Mouse (Mus musculus): ENCODE measurements around the gene Prn. TPM values are rescaled to one million over a fixed set of nuclear protein-coding genes. Genes with fewer than 3 reads are reported as not detected.

The Prn gene
- total and polyA plus RNA-seq, 3 experiments: not detected

DNA sequence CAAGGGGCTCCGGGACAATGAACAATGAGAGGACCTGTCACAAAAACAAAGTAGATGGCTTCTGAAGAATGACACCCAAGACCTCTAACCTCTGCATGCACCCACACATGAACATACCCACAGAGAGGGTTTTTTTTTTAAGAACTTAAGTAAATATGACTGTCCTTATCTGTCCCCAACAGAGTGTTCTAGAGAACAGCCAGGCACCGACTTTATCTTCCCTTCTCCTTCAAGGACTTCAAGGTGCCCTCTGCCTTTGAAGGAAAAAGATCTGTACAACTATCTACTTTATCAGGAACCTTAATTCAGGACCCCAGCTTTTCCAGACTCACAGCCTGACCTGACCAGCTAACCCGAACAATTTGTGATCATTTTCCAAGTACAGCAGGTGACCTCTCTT lies 30.7 kb downstream of the Prn start:
- H3K27ac ChIP-seq (ENCODE audit: control insufficient read depth, low read depth, low read length): no peak overlapping the region
- H3K9me3 ChIP-seq (replicated peaks; ENCODE audit: insufficient read depth, low read length): no peaks in the 10 kb centered on the region
- no peak overlapping the region for H3K9ac ChIP-seq (ENCODE audit: control insufficient read depth, low read depth, low read length, poor library complexity, severe bottlenecking)
- H3K4me1 ChIP-seq (ENCODE audit: control insufficient read depth in 1 of 2, insufficient read depth in 2 of 2, low read length in 2 of 2): peaks cover 0 to 8% of the 10 kb centered on the region in 2 experiments; a peak in 2 of 4 replicates
- peak; percentile 48 for DNase-seq (ENCODE audit: low read depth, low spot score)
- H3K4me3 ChIP-seq (ENCODE audit: control insufficient read depth in 1 of 2, insufficient read depth in 1 of 2, low read depth in 2 of 2, low read length in 2 of 2): no peak overlapping the region
- peaks cover 0 to 5% of the 10 kb centered on the region in 2 experiments; a peak in 1 of 4 replicates for H3K36me3 ChIP-seq (ENCODE audit: control insufficient read depth in 1 of 2, insufficient read depth in 2 of 2, low read length in 2 of 2)
- no peaks in the 10 kb centered on the region for H3K79me2 ChIP-seq (ENCODE audit: control insufficient read depth, insufficient read depth, low read length, poor library complexity)
- no peaks in the 10 kb centered on the region for H3K27me3 ChIP-seq (ENCODE audit: control insufficient read depth in 1 of 2, insufficient read depth in 2 of 2, low read length in 2 of 2)
- TF ChIP-seq ZKSCAN1 (IDR thresholded peaks at IDR 0.05; ENCODE audit: low read depth, low read length) (no peak), KAT2A (conservative IDR thresholded peaks at IDR 0.05; ENCODE audit: low read depth, low read length) (no peak), CHD1 (IDR thresholded peaks at IDR 0.05; ENCODE audit: low read depth, low read length) (no peak), MEF2A (IDR thresholded peaks at IDR 0.05; ENCODE audit: extremely low read depth, insufficient replicate concordance, low read depth, low read length, poor library complexity, severe bottlenecking) (no peak), SMC3 (IDR thresholded peaks at IDR 0.05; ENCODE audit: low read depth, low read length) (0 out of 2 replicates have a peak, but pooled peaks have one; percentile 2), MXI1 (IDR thresholded peaks at IDR 0.05; ENCODE audit: low read depth, low read length) (no peak), CHD2 (IDR thresholded peaks at IDR 0.05; ENCODE audit: low read length) (no peak), ELF1 (IDR thresholded peaks at IDR 0.05; ENCODE audit: low read depth, low read length) (no peak), RCOR1 (IDR thresholded peaks at IDR 0.05; ENCODE audit: low read depth, low read length) (peak; percentile 58; the same call in 1 of the 2 replicates), ZNF384 (IDR thresholded peaks at IDR 0.05; ENCODE audit: low read depth, low read length) (peak; percentile 88), POLR2AphosphoS5 (IDR thresholded peaks at IDR 0.05; ENCODE audit: borderline replicate concordance, low read depth, low read length) (no peak), MAZ (IDR thresholded peaks at IDR 0.05; ENCODE audit: low read depth, low read length) (no peak), CTCF (IDR thresholded peaks at IDR 0.05 in 2 of 3, conservative IDR thresholded peaks at IDR 0.05 in 1 of 3; ENCODE audit: control insufficient read depth in 1 of 3, insufficient read depth in 1 of 3, low read depth in 2 of 3, low read length in 3 of 3, poor library complexity in 1 of 3, severe bottlenecking in 1 of 3) (no peak), USF1 (IDR thresholded peaks at IDR 0.05; ENCODE audit: low read depth, low read length) (no peak), NELFE (IDR thresholded peaks at IDR 0.05; ENCODE audit: low read depth, low read length) (no peak), UBTF (IDR thresholded peaks at IDR 0.05; ENCODE audit: borderline replicate concordance, insufficient read depth, low read depth, low read length) (no peak), NRF1 (IDR thresholded peaks at IDR 0.05; ENCODE audit: insufficient read depth, low read depth, low read length, poor library complexity, severe bottlenecking) (no peak), TCF12 (IDR thresholded peaks at IDR 0.05; ENCODE audit: low read depth, low read length) (peak; percentile 86), MYB (IDR thresholded peaks at IDR 0.05; ENCODE audit: low read depth, low read length) (no peak), POLR2AphosphoS2 (IDR thresholded peaks at IDR 0.05; ENCODE audit: low read length) (no peak), JUND (IDR thresholded peaks at IDR 0.05; ENCODE audit: low read depth, low read length) (no peak), E2F4 (IDR thresholded peaks at IDR 0.05; ENCODE audit: borderline replicate concordance, low read depth, low read length) (no peak), GATA1 (IDR thresholded peaks at IDR 0.05; ENCODE audit: low read depth, low read length) (peak; percentile 78), ZMIZ1 (IDR thresholded peaks at IDR 0.05; ENCODE audit: low read depth, low read length) (no peak), TAL1 (IDR thresholded peaks at IDR 0.05; ENCODE audit: low read length) (peak; percentile 85), ETS1 (IDR thresholded peaks at IDR 0.05; ENCODE audit: low read depth, low read length) (peak; percentile 48; the same call in 1 of the 2 replicates), HCFC1 (IDR thresholded peaks at IDR 0.05; ENCODE audit: low read depth, low read length) (no peak), RAD21 (IDR thresholded peaks at IDR 0.05; ENCODE audit: low read depth, low read length) (no peak), SIN3A (IDR thresholded peaks at IDR 0.05; ENCODE audit: low read length) (peak; percentile 28; the same call in 1 of the 2 replicates), TBP (IDR thresholded peaks at IDR 0.05; ENCODE audit: low read depth, low read length) (no peak), MAFK (IDR thresholded peaks at IDR 0.05; ENCODE audit: borderline replicate concordance, low read depth, low read length) (no peak), MAX (IDR thresholded peaks at IDR 0.05; ENCODE audit: low read length) (no peak), BHLHE40 (IDR thresholded peaks at IDR 0.05; ENCODE audit: borderline replicate concordance, low read depth, low read length) (no peak), POLR2A (IDR thresholded peaks at IDR 0.05; ENCODE audit: control insufficient read depth in 1 of 2, insufficient read depth in 1 of 2, low read depth in 1 of 2, low read length in 2 of 2, poor library complexity in 1 of 2) (no peak), GABPA (IDR thresholded peaks at IDR 0.05; ENCODE audit: low read depth, low read length) (no peak), ZC3H11A (IDR thresholded peaks at IDR 0.05; ENCODE audit: low read depth, low read length) (no peak), EP300 (IDR thresholded peaks at IDR 0.05; ENCODE audit: low read depth in 1 of 2, low read length in 2 of 2) (peak; percentile 77 to 88), MYC (IDR thresholded peaks at IDR 0.05; ENCODE audit: low read depth, low read length) (no peak)
